Mouse (Mus musculus) intestine, embryonic 16.5 days (tissue): Measurements from ENCODE around the gene Dnmt3b. TPM values are rescaled to one million over a fixed set of nuclear protein-coding genes. Genes with fewer than 3 reads are reported as not detected.

ENCODE experiments used
- ATAC-seq: fragments of 200-750 bp; cut with Nextera tagmentation; 2 replicates; pipeline ENCODE4 v1.8.0; 2017; ENCODE audit warnings: moderate TSS enrichment, moderate library complexity
- H3K27ac ChIP-seq: fragments of 300-500 bp; sonication (generic); 2 replicates; pipeline ENCODE4 v1.5.1; 2014; ENCODE audit warnings: mild to moderate bottlenecking, low read length
- H3K27me3 ChIP-seq: fragments of 300-500 bp; sonication (generic); replicated peaks from 2 replicates; pipeline ENCODE4 v1.6.1; 2014; ENCODE audit warnings: low read length, control low read depth, mixed read lengths; ENCODE audit not compliant: control insufficient read depth, insufficient read depth
- H3K36me3 ChIP-seq: fragments of 300-500 bp; sonication (generic); 2 replicates; pipeline ENCODE4 v1.6.1; 2014; ENCODE audit warnings: low read length, control low read depth; ENCODE audit not compliant: control insufficient read depth, insufficient read depth
- H3K4me1 ChIP-seq: fragments of 300-500 bp; sonication (generic); 2 replicates; pipeline ENCODE4 v1.6.1; 2014; ENCODE audit warnings: low read length, control low read depth, mixed read lengths; ENCODE audit not compliant: control insufficient read depth, insufficient read depth
- H3K4me2 ChIP-seq: fragments of 300-500 bp; sonication (generic); 2 replicates; pipeline ENCODE4 v1.6.1; 2014; ENCODE audit warnings: low read depth, low read length, control low read depth
- H3K4me3 ChIP-seq: fragments of 300-500 bp; sonication (generic); 2 replicates; pipeline ENCODE4 v1.5.1; 2014; ENCODE audit warnings: mild to moderate bottlenecking, low read length
- H3K9ac ChIP-seq: fragments of 300-500 bp; sonication (generic); 2 replicates; pipeline ENCODE4 v1.6.1; 2014; ENCODE audit warnings: low read depth, low read length
- H3K9me3 ChIP-seq: fragments of 300-500 bp; sonication (generic); 2 replicates; pipeline ENCODE4 v1.6.1; 2016; ENCODE audit warnings: low read length, control low read depth; ENCODE audit not compliant: control insufficient read depth
- WGBS: fragments of 180-500 bp; shearing (Covaris S2); extraction: QIAGEN DNeasy Blood & Tissue Kit; methylation state at CpG from one replicate; pipeline ENCODE4 v1.1.7; 2014; 5-methylcytosine and 5-hydroxymethylcytosine counted together
- polyA plus RNA-seq: library from polyadenylated mRNA; unstranded; fragments of >200 nt; fragmentation: Nextera tagmentation; extraction: Ambion mirVana; gene quantifications from 2 replicates; pipeline ENCODE4 v1.2.1, GENCODE M21; 2015

Gene Dnmt3b
- polyA plus RNA-seq, 1 experiment from 2014 or later: 7.8 TPM

DNA sequence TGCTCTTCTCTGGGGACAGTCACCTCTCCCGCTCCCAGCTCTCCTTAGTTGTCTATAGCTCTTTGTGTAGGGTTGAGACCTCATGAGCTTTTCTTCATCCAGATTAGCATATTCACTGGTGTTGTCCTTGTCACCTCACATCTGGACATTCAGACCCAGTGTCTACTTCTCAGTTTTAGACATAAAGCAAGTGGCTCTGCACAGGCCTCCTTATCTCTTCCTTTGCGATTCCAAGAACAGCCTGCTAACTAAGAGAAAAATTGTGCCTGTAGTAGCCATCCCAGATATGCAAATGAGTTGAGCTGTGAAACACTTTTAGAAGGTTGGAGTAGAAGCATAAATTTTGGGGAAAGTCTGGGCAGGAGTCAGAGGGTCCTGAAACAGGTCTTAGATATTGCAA lies 75.2 kb downstream of the Dnmt3b start:
- no peaks in the 10 kb centered on the region for H3K9me3 ChIP-seq
- H3K9ac ChIP-seq: no peak overlapping the region
- no peak overlapping the region for H3K4me3 ChIP-seq
- H3K4me1 ChIP-seq: no peaks in the 10 kb centered on the region
- ATAC-seq: no peak
- no peaks in the 10 kb centered on the region for H3K27me3 ChIP-seq
- no peaks in the 10 kb centered on the region for H3K36me3 ChIP-seq
- WGBS: 90% methylated on average over 2 of the region's 2 CpGs
- H3K27ac ChIP-seq: no peak overlapping the region
- H3K4me2 ChIP-seq: no peak overlapping the region

DNA sequence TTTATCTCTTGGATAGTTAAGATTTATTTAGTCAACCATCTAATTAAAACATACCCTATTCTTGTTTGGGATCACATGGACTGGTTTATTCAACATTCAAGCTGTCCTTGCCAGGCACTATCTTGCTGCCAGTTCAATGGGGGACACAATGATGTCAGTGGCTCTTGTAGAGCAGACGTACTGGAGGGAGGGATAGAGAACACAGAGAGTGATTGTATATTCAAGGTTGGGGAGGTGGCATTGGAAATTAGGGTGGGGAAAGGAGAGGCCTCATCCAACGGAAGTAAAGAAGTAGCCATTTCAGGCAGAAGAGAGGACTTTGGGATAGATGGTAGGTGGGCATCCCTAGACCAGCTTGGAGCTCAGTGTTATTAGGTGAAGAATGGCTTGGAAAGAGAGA lies 75.6 kb downstream of the Dnmt3b start:
- Histone ChIP-seq H3K27me3 (no peaks in the 10 kb centered on the region), H3K36me3 (no peaks in the 10 kb centered on the region), H3K9ac (no peak overlapping the region), H3K4me1 (no peaks in the 10 kb centered on the region), H3K9me3 (no peaks in the 10 kb centered on the region), H3K4me2 (no peak overlapping the region), H3K4me3 (no peak overlapping the region), H3K27ac (no peak overlapping the region)
- 77% methylated on average over 2 of the region's 2 CpGs for WGBS
- no peak for ATAC-seq

DNA sequence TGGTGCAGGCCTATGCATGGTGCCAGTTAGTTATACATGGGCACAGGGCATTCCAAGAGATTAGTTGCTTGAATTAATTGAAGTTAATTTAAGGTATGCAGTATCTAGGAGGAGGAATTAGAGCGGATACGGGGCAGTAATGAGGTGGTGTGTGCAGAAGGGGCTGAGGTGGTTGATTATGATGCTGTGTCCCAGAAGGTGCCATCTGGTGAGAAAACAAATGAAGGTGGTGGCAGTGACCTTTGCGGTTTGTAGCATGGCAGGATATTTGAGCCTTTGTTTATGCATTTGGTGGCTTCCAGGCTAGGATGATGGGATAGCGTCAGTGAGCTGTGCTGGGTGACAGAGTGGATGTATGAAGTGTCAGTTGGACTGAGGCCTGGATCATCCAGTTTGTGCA lies 76.0 kb downstream of the Dnmt3b start:
- Histone ChIP-seq H3K36me3 (no peaks in the 10 kb centered on the region), H3K9me3 (no peaks in the 10 kb centered on the region), H3K4me1 (no peaks in the 10 kb centered on the region), H3K27ac (no peak overlapping the region), H3K27me3 (no peaks in the 10 kb centered on the region), H3K4me2 (no peak overlapping the region), H3K9ac (no peak overlapping the region), H3K4me3 (no peak overlapping the region)
- WGBS: 87% methylated on average over 4 of the region's 4 CpGs
- no peak for ATAC-seq

DNA sequence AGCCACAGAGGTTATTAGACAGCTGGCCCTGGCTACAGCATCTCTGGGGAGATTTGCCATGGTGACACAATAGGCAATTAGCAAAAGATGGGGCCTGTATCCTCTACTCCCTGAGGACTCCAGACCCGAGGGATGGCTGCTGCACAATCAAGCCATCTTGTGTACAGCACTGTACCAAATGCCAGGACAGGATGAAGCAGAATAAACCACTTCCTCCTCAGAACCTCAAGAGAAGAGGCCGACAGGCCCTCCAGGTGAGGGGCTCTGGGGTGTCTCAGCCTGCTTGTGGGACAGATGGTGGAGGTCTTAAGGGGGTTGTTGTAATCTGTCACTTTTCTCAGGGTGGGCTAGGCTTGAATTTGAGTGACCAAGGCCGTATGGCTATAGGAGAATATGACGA lies 84.8 kb downstream of the Dnmt3b start:
- no peak overlapping the region for H3K4me3 ChIP-seq
- H3K36me3 ChIP-seq: no peaks in the 10 kb centered on the region
- WGBS: 71% methylated on average over 4 of the region's 4 CpGs

More for the DNA sequence above, 84.8 kb downstream of the Dnmt3b start:
- ATAC-seq: no peak
- H3K9me3 ChIP-seq: no peaks in the 10 kb centered on the region
- no peak overlapping the region for H3K27ac ChIP-seq
- H3K27me3 ChIP-seq: no peaks in the 10 kb centered on the region
- H3K9ac ChIP-seq: no peak overlapping the region
- H3K4me1 ChIP-seq: no peaks in the 10 kb centered on the region
- no peak overlapping the region for H3K4me2 ChIP-seq

Other genes with a start within 250 kb of the Dnmt3b start
- not detected in 2 replicates for gene 4930404H24Rik, start 156.7 kb upstream of the Dnmt3b start, polyA plus RNA-seq
- gene Nol4l, start 119.5 kb upstream of the Dnmt3b start, polyA plus RNA-seq: 28.6 and 34.2 TPM in 2 replicates
- gene Commd7, start 16.7 kb upstream of the Dnmt3b start, polyA plus RNA-seq: 84.5 and 88.4 TPM in 2 replicates
- not detected in 2 replicates for gene Dnmt3c, start 47.2 kb downstream of the Dnmt3b start, polyA plus RNA-seq
- 200 and 227 TPM in 2 replicates for gene Mapre1, start 91.8 kb downstream of the Dnmt3b start, polyA plus RNA-seq
- 0.02 TPM in 1 of 2 replicates, not detected in the other for gene Efcab8, start 130.5 kb downstream of the Dnmt3b start, polyA plus RNA-seq
- not detected in 2 replicates for gene Sun5, start 221.6 kb downstream of the Dnmt3b start, polyA plus RNA-seq
- gene Bpifb2, start 225.6 kb downstream of the Dnmt3b start, polyA plus RNA-seq: not detected in 2 replicates